Mouse (Mus musculus) heart, embryonic 13.5 days (tissue): ENCODE measurements around the gene AC131692.1. TPM values are rescaled to one million over a fixed set of nuclear protein-coding genes. Genes with fewer than 3 reads are reported as not detected.
A peak's percentile ranks its signal among the peaks of the same experiment; 100 is the strongest.

Experiments used
- ATAC-seq: fragments of 200-750 bp; cut with Nextera tagmentation; 2 replicates; pipeline ENCODE4 v1.8.0; 2017; ENCODE audit warnings: moderate TSS enrichment; ENCODE audit not compliant: insufficient number of reproducible peaks, low FRiP score, low TSS enrichment; ENCODE audit errors: extremely low read depth
- H3K27ac ChIP-seq: fragments of 300-500 bp; sonication (generic); replicated peaks from 2 replicates; pipeline ENCODE4 v1.5.1; 2015; ENCODE audit warnings: moderate library complexity, mild to moderate bottlenecking, inconsistent platforms
- H3K27me3 ChIP-seq: fragments of 300-500 bp; sonication (generic); replicated peaks from 2 replicates; pipeline ENCODE4 v1.6.1; 2015; ENCODE audit warnings: mild to moderate bottlenecking, inconsistent platforms
- H3K36me3 ChIP-seq: fragments of 300-500 bp; sonication (generic); 2 replicates; pipeline ENCODE4 v1.6.1; 2015; ENCODE audit warnings: mild to moderate bottlenecking, inconsistent platforms
- H3K4me1 ChIP-seq: fragments of 300-500 bp; sonication (generic); 2 replicates; pipeline ENCODE4 v1.6.1; 2015; ENCODE audit warnings: inconsistent platforms
- H3K4me2 ChIP-seq: fragments of 300-500 bp; sonication (generic); 2 replicates; pipeline ENCODE4 v1.6.1; 2015; ENCODE audit warnings: inconsistent platforms, mild to moderate bottlenecking, moderate library complexity
- H3K4me3 ChIP-seq: fragments of 300-500 bp; sonication (generic); 2 replicates; pipeline ENCODE4 v1.5.1; 2015; ENCODE audit warnings: moderate library complexity, mild to moderate bottlenecking, inconsistent platforms
- H3K9ac ChIP-seq: fragments of 300-500 bp; sonication (generic); 2 replicates; pipeline ENCODE4 v1.6.1; 2015; ENCODE audit warnings: inconsistent platforms, mild to moderate bottlenecking, moderate library complexity
- H3K9me3 ChIP-seq: fragments of 300-500 bp; sonication (generic); 2 replicates; pipeline ENCODE4 v1.6.1; 2016; ENCODE audit warnings: inconsistent platforms
- WGBS: fragments of 180-500 bp; shearing (Covaris S2); methylation state at CpG from one replicate; pipeline ENCODE4 v1.1.7; 2015; ENCODE audit warnings: mixed read lengths; 5-methylcytosine and 5-hydroxymethylcytosine counted together
- polyA plus RNA-seq: library from polyadenylated mRNA; unstranded; fragments of >200 nt; fragmentation: Nextera tagmentation; extraction: Ambion mirVana; gene quantifications from 2 replicates; pipeline ENCODE4 v1.2.1, GENCODE M21; 2015

The AC131692.1 gene
- polyA plus RNA-seq, 1 experiment from 2014 or later = 0.20 TPM

DNA sequence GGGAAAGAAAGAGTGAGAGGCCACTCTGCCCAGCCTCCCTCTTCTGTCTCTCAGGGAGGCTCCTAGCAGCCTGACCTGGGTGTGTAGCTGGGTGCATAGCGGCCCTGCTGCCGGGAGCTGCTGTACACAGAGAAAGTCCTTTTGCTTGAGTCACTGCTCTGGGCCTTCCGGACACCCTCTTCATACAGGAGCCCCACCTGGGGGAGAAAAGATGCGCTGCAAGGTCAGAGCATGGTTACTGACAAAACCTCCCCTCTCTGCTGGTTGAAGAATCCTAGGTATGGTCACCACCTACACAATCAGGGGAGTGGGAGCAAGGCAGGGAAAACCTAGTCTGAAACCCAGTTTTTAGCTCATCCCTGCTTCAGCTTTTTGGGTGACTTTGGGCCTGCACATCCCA is 25.3 kb upstream of the AC131692.1 start:
- H3K36me3 ChIP-seq = peaks cover 50% of the 10 kb centered on the region
- no peak overlapping the region for H3K27ac ChIP-seq
- H3K4me3 ChIP-seq = no peak overlapping the region
- H3K4me1 ChIP-seq = peaks cover 23% of the 10 kb centered on the region
- no peak overlapping the region for H3K4me2 ChIP-seq
- no peak overlapping the region for H3K9ac ChIP-seq
- 73% methylated on average over 4 of the region's 4 CpGs for WGBS
- no peak for ATAC-seq
- H3K27me3 ChIP-seq = no peaks in the 10 kb centered on the region
- H3K9me3 ChIP-seq = no peaks in the 10 kb centered on the region

DNA sequence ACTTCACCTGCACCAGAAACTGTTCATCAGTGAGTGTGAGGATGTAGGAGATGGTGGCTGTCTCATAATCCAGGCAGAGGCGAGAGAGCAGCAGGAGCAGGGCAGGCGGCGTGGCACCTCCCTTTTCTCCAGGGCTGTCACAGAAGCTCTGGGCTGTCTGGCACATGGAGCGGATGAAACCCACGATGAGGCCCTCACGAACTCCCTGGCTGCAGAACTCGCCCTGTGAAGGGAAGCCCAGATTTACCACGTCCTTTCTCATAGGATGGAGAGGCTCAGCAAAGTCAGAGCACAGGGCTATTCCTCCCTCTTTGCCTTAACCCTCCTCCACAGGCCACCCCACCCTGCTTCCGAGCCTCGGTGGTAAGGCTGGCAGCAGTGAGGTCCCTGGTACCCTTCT is 24.4 kb upstream of the AC131692.1 start:
- WGBS = 88% methylated on average over 10 of the region's 10 CpGs
- no peak for ATAC-seq
- Histone ChIP-seq H3K4me1 (peaks cover 23% of the 10 kb centered on the region), H3K9ac (no peak overlapping the region), H3K27me3 (no peaks in the 10 kb centered on the region), H3K27ac (no peak overlapping the region), H3K36me3 (peaks cover 58% of the 10 kb centered on the region), H3K4me2 (no peak overlapping the region), H3K9me3 (no peaks in the 10 kb centered on the region), H3K4me3 (no peak overlapping the region)

DNA sequence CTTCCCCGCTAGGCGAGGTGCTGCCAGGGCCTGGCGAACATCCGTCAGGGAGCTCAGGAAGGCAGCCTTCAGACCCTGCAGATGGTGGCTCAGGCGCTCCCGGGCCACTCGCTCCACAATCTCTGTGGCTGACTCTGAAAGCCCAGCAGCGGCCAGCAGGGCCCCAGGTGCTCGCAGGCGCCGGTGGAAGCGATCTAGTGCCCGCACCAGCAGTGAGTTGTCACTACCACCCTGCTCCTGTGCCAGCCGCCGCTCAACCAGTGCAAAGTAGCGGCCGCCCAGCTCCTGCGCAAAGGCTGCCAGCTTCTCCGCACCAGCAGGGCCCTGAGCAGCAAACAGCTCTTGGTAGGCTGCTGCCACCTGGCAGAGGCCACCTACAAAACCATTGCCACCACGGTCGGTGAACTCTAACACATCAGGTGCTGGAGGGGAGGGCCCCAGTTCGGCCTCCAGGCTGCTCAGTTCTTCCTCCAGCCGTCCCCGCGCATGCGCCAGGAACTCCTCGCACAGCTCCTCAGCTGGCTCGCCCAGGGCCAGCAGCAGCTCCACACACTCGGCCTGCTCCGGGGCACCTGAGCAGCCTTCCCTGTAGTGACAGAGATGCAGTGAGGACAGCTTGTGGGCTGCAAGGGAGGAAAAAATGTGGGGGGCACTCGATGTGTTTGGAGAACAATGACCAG is 23.5 kb upstream of the AC131692.1 start:
- Histone ChIP-seq H3K36me3 (peaks cover 63% of the 10 kb centered on the region), H3K4me2 (no peak overlapping the region), H3K4me1 (peaks cover 23% of the 10 kb centered on the region), H3K27ac (no peak overlapping the region), H3K9me3 (no peaks in the 10 kb centered on the region), H3K27me3 (no peaks in the 10 kb centered on the region), H3K9ac (no peak overlapping the region), H3K4me3 (no peak overlapping the region)
- ATAC-seq = no peak
- 91% methylated on average over 31 of the region's 31 CpGs for WGBS

DNA sequence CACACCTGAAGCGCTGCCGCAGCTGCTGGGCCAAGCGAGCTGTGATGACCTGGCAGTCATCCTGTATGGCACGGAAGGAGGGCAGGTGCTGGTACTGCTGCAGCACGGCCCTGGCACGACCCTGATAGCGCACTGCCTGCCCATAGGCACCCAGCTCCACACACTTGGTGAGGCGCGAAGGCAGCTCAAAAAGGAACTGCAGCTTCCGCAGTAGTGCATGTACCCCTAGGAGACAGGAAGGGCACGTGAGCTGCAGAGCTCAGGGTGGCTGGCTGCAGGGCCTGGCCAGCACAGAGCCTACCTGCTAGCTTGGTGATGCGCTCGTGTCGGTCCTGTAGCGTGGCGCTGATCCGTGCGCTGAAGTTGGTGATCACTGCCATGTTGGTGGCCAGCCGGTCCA is 23.0 kb upstream of the AC131692.1 start:
- Histone ChIP-seq H3K4me2 (no peak overlapping the region), H3K4me3 (no peak overlapping the region), H3K27ac (no peak overlapping the region), H3K27me3 (no peaks in the 10 kb centered on the region), H3K9me3 (no peaks in the 10 kb centered on the region), H3K36me3 (peaks cover 63% of the 10 kb centered on the region), H3K4me1 (peaks cover 26% of the 10 kb centered on the region), H3K9ac (no peak overlapping the region)
- WGBS = 89% methylated on average over 19 of the region's 19 CpGs
- no peak for ATAC-seq

DNA sequence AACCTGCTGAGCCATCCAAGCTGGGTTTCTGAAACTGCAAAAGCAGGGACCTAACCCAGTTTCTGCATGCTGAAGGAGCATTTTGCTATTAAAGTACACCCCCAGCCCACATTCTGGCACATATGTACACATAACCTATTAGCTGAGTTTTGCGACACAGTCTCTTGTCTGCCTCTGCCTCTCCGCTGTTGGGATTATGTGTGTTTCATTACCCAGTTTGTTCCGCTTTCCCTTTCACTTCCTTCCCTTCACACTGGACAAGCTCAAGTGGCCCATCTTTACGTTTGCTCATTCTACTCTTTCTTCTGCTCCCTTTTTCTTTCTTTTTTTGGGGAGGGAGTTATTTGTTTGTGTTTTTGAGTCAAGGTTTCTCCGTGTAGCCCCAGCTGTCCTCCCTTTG is 20.3 kb upstream of the AC131692.1 start:
- H3K27ac ChIP-seq = no peak overlapping the region
- no peak for ATAC-seq
- WGBS = 92% methylated on average over 5 of the region's 5 CpGs
- no peak overlapping the region for H3K9ac ChIP-seq
- no peaks in the 10 kb centered on the region for H3K27me3 ChIP-seq
- H3K4me1 ChIP-seq = peaks cover 13% of the 10 kb centered on the region
- no peaks in the 10 kb centered on the region for H3K9me3 ChIP-seq
- peaks cover 57% of the 10 kb centered on the region for H3K36me3 ChIP-seq
- no peak overlapping the region for H3K4me3 ChIP-seq
- H3K4me2 ChIP-seq = no peak overlapping the region

DNA sequence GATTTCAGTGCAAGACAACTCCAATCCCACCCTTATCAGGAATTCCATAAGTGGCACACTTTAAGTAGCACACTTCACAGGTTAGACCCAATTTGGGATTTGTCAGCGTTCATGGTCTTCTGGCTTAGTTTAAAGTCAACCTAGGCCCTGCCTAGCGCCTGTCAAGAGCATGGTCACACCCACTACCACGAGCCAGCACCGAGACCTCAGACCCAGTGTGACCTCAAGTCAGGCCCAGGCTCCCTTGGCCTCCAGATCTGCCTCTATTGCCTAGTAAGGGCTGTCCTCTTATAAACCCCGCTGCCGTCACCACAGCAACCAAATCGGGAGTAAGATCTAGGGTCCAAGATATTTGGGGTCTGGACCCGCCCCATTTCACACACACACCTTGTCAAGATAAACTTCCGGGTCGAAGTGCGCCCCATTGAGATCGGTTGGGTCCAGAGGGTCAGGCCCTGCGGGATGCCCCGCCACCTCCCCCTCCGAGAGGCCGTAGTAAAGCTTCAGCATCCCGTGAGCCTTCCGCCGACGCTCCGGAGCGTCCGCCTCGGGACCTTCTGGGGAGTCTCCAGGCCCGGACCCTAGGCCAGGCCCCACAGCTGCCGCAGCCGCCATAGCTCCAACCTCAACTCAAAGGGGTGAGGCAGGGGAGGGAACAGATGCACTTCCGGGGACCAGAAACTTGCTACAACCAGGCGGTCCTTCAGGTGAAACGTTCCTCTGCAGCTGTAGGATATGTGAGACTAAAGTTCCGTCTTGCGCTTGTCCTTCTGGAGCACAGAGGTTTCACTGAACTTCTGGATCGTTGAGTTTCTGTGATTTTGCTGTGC is 17.4 kb upstream of the AC131692.1 start, which contains the start of gene Vps51:
Gene Vps51 (minus strand): TSS at position 668 of the 830 bp plus-strand sequence.
- WGBS = 1% methylated on average over 33 of the region's 33 CpGs
- H3K36me3 ChIP-seq = peaks cover 53% of the 10 kb centered on the region
- peak within 1 kb of the TSS; percentile 82 for H3K9ac ChIP-seq
- peak; percentile 45 for ATAC-seq
- no peaks in the 10 kb centered on the region for H3K27me3 ChIP-seq
- H3K9me3 ChIP-seq = no peaks in the 10 kb centered on the region
- peak within 1 kb of the TSS; percentile 72 for H3K4me3 ChIP-seq
- peaks cover 13% of the 10 kb centered on the region for H3K4me1 ChIP-seq
- peak within 1 kb of the TSS; percentile 69 for H3K27ac ChIP-seq
- H3K4me2 ChIP-seq = peak within 1 kb of the TSS; percentile 79

DNA sequence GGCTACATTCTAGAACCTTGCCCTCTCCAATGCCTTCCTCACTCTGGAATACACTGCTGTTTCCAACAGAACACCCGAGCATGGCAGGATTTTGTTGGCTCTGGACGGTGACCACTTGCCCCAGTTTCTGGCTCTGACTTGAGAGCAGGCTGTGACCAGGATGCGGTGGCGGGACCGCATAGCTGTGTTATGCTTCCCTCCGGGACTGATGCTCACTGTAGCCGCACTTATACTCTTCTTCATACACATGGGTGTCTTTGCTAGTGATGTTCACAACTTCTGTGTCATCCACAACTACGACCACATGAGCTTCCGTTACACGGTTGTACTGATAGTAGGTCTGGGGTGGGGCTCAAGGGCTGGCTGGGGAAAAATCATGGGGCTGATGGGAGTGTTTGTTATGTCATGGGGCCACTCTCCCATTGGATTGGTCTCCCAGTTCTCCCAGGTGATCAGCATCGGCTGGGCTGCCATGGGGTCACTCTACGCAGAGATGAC is 14.2 kb upstream of the AC131692.1 start, which contains the start of gene Tmem262:
Gene Tmem262 (plus strand): TSS at position 51 of the 498 bp plus-strand sequence.
- no peak within 1 kb of the TSS for H3K4me2 ChIP-seq
- H3K4me1 ChIP-seq = peaks cover 25% of the 10 kb centered on the region
- H3K27ac ChIP-seq = no peak within 1 kb of the TSS
- peaks cover 40% of the 10 kb centered on the region for H3K36me3 ChIP-seq
- no peak within 1 kb of the TSS for H3K4me3 ChIP-seq
- H3K9ac ChIP-seq = no peak within 1 kb of the TSS
- H3K9me3 ChIP-seq = no peaks in the 10 kb centered on the region
- ATAC-seq = no peak
- no peaks in the 10 kb centered on the region for H3K27me3 ChIP-seq
- 89% methylated on average over 12 of the region's 12 CpGs for WGBS

DNA sequence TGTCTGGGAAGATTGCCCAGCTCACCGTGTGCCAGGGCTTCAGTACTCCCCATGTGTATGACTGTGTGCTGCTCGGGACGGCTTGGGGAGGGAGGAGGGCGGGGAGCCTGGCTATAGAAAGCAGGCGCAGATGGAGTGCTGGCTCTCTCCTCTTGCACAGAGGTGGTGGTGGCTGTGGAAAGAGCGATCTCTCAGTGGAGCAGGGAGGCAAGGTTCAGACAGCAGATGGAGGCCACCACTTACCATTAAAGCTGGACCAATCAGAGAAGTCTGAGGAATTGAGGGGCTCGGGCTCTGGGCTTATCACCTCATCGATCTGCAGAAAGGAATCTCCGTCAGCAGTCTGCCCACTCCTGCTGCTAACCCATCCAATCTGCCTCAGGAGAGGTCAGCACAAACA is 12.1 kb upstream of the AC131692.1 start, which contains the start of gene Gm28374:
Gene Gm28374 (minus strand): TSS at position 101 of the 400 bp plus-strand sequence.
- no peak within 1 kb of the TSS for H3K4me3 ChIP-seq
- no peaks in the 10 kb centered on the region for H3K27me3 ChIP-seq
- H3K27ac ChIP-seq = no peak within 1 kb of the TSS
- no peak for ATAC-seq
- peaks cover 27% of the 10 kb centered on the region for H3K4me1 ChIP-seq
- H3K9me3 ChIP-seq = no peaks in the 10 kb centered on the region
- no peak within 1 kb of the TSS for H3K9ac ChIP-seq
- 84% methylated on average over 9 of the region's 9 CpGs for WGBS
- peaks cover 48% of the 10 kb centered on the region for H3K36me3 ChIP-seq
- no peak within 1 kb of the TSS for H3K4me2 ChIP-seq

DNA sequence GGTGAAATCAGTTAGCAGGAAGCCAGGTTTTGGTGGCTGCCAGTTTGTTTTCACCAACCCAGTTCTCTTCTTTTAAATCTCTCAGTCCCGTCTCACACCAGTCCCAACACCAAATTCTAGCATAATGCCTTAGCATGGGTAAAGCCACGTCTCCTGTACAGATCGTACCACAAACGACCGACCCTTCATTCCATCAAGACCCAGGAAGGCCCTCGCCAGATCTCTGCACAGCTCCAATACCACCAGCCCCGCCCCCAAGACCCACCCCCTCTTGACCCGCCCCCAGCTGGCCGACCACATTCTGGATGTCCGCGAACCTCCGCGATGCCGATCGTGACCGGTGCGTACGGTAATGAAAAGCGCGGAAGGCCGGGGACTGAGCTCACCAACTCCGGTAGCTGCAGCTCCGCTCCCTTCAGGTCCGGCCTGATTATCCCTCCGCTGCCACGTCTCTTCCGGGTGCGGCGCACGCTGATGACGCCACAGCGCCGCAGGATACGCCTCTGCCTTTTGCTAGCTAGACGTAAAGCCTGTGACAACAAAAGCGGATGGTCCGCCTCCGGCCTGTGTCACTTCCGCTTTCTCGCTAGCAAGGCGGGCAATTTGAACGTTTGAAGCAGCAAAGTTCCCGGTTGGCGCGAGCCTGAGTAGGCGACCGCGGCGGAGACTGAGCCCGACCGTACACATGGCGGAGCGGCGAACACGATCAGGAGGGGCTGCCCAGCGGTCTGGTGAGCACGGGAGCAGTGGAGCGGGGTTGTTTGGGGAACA is 9.6 kb upstream of the AC131692.1 start, which contains the start of the genes Zfpl1 and Cdca5:
Gene Zfpl1 (minus strand): TSS at position 479 of the 771 bp plus-strand sequence.
Gene Cdca5 (plus strand): TSS at position 506 of the 771 bp plus-strand sequence.
- Histone ChIP-seq H3K4me2 (peak within 1 kb of the TSS; percentile 94), H3K27me3 (no peaks in the 10 kb centered on the region), H3K27ac (peak within 1 kb of the TSS; percentile 59), H3K9ac (peak within 1 kb of the TSS; percentile 89), H3K9me3 (no peaks in the 10 kb centered on the region), H3K4me1 (peaks cover 22% of the 10 kb centered on the region), H3K36me3 (peaks cover 68% of the 10 kb centered on the region), H3K4me3 (peak within 1 kb of the TSS; percentile 84)
- WGBS = under 1% methylated on average over 58 of the region's 58 CpGs
- ATAC-seq = peak; percentile 79

DNA sequence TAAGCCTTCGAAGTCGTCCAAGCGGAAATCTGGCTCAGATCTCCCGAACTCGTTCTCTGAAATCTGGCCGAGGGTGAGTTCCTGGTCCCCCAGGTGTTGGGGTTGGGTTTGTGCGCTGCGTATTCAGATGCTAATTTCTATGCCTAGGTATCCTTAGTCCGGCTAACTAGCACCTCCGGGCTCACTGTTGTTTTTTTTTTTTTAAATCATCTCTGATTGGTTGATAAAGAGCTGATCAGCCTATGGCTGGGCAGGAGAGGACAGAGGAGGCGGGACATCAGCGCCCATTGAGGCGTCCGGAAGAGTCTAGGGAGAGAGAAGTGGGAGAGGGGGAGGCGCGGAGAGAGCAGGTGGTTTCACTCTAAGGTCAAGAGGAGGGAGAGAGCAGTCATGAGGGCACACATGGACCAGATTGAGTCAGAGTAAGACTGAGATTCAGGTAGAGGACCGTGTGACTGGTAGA is 8.8 kb upstream of the AC131692.1 start:
- Histone ChIP-seq H3K27me3 (no peaks in the 10 kb centered on the region), H3K9me3 (no peaks in the 10 kb centered on the region), H3K27ac (peak overlapping the region; percentile 59), H3K36me3 (peaks cover 68% of the 10 kb centered on the region), H3K9ac (peak overlapping the region; percentile 89), H3K4me1 (peaks cover 22% of the 10 kb centered on the region), H3K4me3 (peak overlapping the region; percentile 84), H3K4me2 (peak overlapping the region; percentile 93)
- ATAC-seq = no peak
- WGBS = 0% methylated on average over 17 of the region's 17 CpGs
